Mouse (Mus musculus): Measurements from ENCODE around the gene Dhdh.

DNA sequence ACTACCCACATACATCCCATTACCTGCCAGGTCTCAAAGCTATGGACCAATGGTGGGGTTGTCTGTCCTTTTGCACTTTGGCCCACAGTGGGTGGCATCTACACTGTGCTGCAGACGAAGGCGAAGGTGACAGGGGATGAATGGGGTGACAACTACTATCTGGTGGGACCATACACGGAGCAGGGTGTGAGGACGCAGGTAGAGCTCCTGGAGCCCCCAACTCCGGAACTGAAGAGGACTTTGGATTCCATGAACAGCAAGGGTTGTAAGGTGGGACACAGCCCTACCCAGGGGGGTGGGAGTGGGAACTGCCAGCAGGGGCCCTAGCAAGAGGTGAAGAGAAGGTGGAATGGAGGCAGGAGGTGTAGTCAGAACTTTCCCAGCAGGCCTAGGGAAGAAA lies 52.2 kb downstream of the Dhdh start:
- TF ChIP-seq CTCF (IDR thresholded peaks at IDR 0.05; ENCODE audit: control insufficient read depth, insufficient read depth, insufficient replicate concordance, low read depth, low read length) (no peak), POLR2A (IDR thresholded peaks at IDR 0.05; ENCODE audit: control insufficient read depth, low read depth, low read length) (no peak)
